Mouse (Mus musculus) ES-E14 (cell line): Measurements from ENCODE around the gene Cybrd1.

Experiments used
- CHD2 ChIP-seq: IDR thresholded peaks from 2 replicates; pipeline ENCODE4 v1.6.1; 2014; ENCODE audit warnings: mild to moderate bottlenecking, low read depth, low read length, inconsistent platforms
- MAFK ChIP-seq: IDR thresholded peaks from 2 replicates; pipeline ENCODE4 v1.6.1; 2014; ENCODE audit warnings: mild to moderate bottlenecking, low read depth, low read length, inconsistent platforms; ENCODE audit not compliant: insufficient read depth
- ZC3H11A ChIP-seq: IDR thresholded peaks from 2 replicates; pipeline ENCODE4 v1.6.1; 2012; ENCODE audit warnings: low read depth, mild to moderate bottlenecking, inconsistent platforms, low read length, borderline replicate concordance

GRCm38 (mm10) chr2:71192195-71192807 lies 74.6 kb downstream of the Cybrd1 start:
- TF ChIP-seq CHD2 (no peak), MAFK (no peak), ZC3H11A (no peak)
